Mouse (Mus musculus) liver, embryonic 13.5 days (tissue): ENCODE results near the gene Vps4a. TPM values are rescaled to one million over a fixed set of nuclear protein-coding genes. Genes with fewer than 3 reads are reported as not detected.

Experiments
- ATAC-seq: fragments of 200-750 bp; cut with Nextera tagmentation; 2 replicates; pipeline ENCODE4 v1.8.0; 2017; ENCODE audit warnings: low read depth, mild to moderate bottlenecking, moderate number of reproducible peaks, moderate library complexity
- DNase-seq: peaks from one replicate; pipeline ENCODE4 v3.0.0; 2022
- H3K27ac ChIP-seq: fragments of 300-500 bp; sonication (generic); 2 replicates; pipeline ENCODE4 v1.5.1; 2015; ENCODE audit warnings: moderate library complexity, mild to moderate bottlenecking, inconsistent platforms
- H3K27me3 ChIP-seq: fragments of 300-500 bp; sonication (generic); 2 replicates; pipeline ENCODE4 v1.6.1; 2015; ENCODE audit warnings: mild to moderate bottlenecking, inconsistent platforms
- H3K36me3 ChIP-seq: fragments of 300-500 bp; sonication (generic); 2 replicates; pipeline ENCODE4 v1.6.1; 2015; ENCODE audit warnings: mild to moderate bottlenecking, inconsistent platforms
- H3K4me1 ChIP-seq: fragments of 300-500 bp; sonication (generic); replicated peaks from 2 replicates; pipeline ENCODE4 v1.6.1; 2015; ENCODE audit warnings: inconsistent platforms
- H3K4me2 ChIP-seq: fragments of 300-500 bp; sonication (generic); 2 replicates; pipeline ENCODE4 v1.6.1; 2015; ENCODE audit warnings: inconsistent platforms, mild to moderate bottlenecking, moderate library complexity
- H3K4me3 ChIP-seq: fragments of 300-500 bp; sonication (generic); replicated peaks from 2 replicates; pipeline ENCODE4 v1.5.1; 2015; ENCODE audit warnings: mild to moderate bottlenecking, inconsistent platforms
- H3K9ac ChIP-seq: fragments of 300-500 bp; sonication (generic); 2 replicates; pipeline ENCODE4 v1.6.1; 2015; ENCODE audit warnings: mild to moderate bottlenecking, inconsistent platforms
- H3K9me3 ChIP-seq: fragments of 300-500 bp; sonication (generic); replicated peaks from 2 replicates; pipeline ENCODE4 v1.6.1; 2016; ENCODE audit warnings: inconsistent platforms
- WGBS: fragments of 180-500 bp; shearing (Covaris S2); methylation state at CpG from one replicate; pipeline ENCODE4 v1.1.7; 2015; ENCODE audit not compliant: insufficient replicate concordance; 5-methylcytosine and 5-hydroxymethylcytosine counted together
- polyA plus RNA-seq: library from polyadenylated mRNA; unstranded; fragments of >200 nt; fragmentation: Nextera tagmentation; extraction: Ambion mirVana; gene quantifications from 2 replicates; pipeline ENCODE4 v1.2.1, GENCODE M21; 2015

The Vps4a gene
- polyA plus RNA-seq, 1 experiment from 2014 or later, result 26.8 TPM

DNA sequence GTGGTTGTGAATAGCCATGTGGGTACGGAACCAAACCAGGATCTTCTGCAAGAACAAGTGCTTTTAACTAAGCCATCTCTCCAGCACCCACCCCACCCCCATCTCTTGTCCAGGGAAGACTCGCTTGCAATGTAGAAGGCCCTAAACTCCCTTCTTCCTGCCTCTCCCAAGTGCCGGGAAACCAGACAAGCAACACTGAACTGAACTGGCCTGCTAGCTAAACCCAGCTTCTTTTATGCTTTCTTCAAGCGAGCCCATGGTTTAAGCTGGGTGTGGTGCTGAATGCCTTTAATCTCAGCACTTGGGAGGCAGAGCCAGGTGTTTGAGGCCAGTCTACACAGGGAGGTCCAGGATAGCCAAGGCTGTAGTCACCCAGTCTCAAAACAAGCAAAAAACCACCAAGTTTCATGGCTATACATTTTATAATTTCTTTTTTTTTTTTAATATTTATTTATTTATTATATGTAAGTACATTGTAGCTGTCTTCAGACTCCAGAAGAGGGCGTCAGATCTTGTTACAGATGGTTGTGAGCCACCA is 57.6 kb downstream of the Vps4a start:
- no peak for DNase-seq
- H3K9me3 ChIP-seq, result no peaks in the 10 kb centered on the region
- no peak overlapping the region for H3K9ac ChIP-seq
- no peak overlapping the region for H3K4me2 ChIP-seq
- no peak overlapping the region for H3K4me3 ChIP-seq
- no peaks in the 10 kb centered on the region for H3K27me3 ChIP-seq
- peaks cover 80% of the 10 kb centered on the region for H3K36me3 ChIP-seq
- H3K4me1 ChIP-seq, result peaks cover under 1% of the 10 kb centered on the region; the same call in 1 of the 2 replicates
- H3K27ac ChIP-seq, result no peak overlapping the region
- WGBS, result 90% methylated on average over 5 of the region's 5 CpGs
- ATAC-seq, result no peak

DNA sequence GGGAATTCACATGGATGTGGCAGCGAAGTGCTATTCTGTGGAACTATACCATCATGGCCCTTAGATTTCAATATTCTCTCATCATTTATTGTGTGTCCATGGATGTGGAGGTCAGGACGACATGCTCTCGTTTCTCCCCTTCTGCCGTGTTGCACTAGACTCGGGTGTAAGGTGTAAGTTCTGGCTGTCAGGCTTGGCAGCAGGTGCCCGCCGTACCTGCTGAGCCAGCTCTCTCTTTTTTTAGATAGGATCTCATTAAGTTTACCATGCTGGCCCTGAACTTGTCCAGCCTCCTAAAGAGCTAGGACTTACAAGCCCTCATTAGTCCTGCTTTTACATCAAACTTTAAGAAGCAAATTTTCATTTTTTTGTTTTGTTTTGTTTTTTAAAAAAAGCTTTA is 59.5 kb downstream of the Vps4a start:
- peaks cover 75% of the 10 kb centered on the region for H3K36me3 ChIP-seq
- WGBS, result 90% methylated on average over 7 of the region's 7 CpGs
- DNase-seq (no peak), ATAC-seq (no peak)
- no peaks in the 10 kb centered on the region for H3K9me3 ChIP-seq
- no peak overlapping the region for H3K4me3 ChIP-seq
- H3K4me1 ChIP-seq, result peaks cover 20% of the 10 kb centered on the region
- H3K4me2 ChIP-seq, result no peak overlapping the region
- H3K27me3 ChIP-seq, result no peaks in the 10 kb centered on the region
- H3K9ac ChIP-seq, result no peak overlapping the region
- no peak overlapping the region for H3K27ac ChIP-seq

Other genes with a start within 250 kb of the Vps4a start
- gene Has3, start 161.0 kb upstream of the Vps4a start, polyA plus RNA-seq, result 0.02 TPM in 1 of 2 replicates, not detected in the other
- 57.4 and 62.3 TPM in 2 replicates for gene Utp4, start 137.6 kb upstream of the Vps4a start, polyA plus RNA-seq
- 1.4 and 1.6 TPM in 2 replicates for gene Sntb2, start 95.5 kb upstream of the Vps4a start, polyA plus RNA-seq
- gene Pdf, start 17.4 kb downstream of the Vps4a start, polyA plus RNA-seq, result 26.1 and 26.4 TPM in 2 replicates
- gene Cog8, start 25.5 kb downstream of the Vps4a start, polyA plus RNA-seq, result 21.4 and 23.0 TPM in 2 replicates
- gene Nip7, start 25.7 kb downstream of the Vps4a start, polyA plus RNA-seq, result 72.5 TPM in 2 replicates
- 4.1 and 4.4 TPM in 2 replicates for gene Tmed6, start 34.4 kb downstream of the Vps4a start, polyA plus RNA-seq
- gene Terf2, start 65.3 kb downstream of the Vps4a start, polyA plus RNA-seq, result 8.1 and 9.3 TPM in 2 replicates
- gene Cyb5b, start 119.4 kb downstream of the Vps4a start, polyA plus RNA-seq, result 32.8 and 41.4 TPM in 2 replicates